Mouse (Mus musculus): ENCODE data around the gene Mus81.
"Not testable (repeated sequence)": the region's sequence is repeated elsewhere in the genome, so short reads cannot be mapped to it uniquely, and the experiment has no call there.

Gene Mus81

GRCm38 (mm10) chr19:5492641-5493040, 4.4 kb upstream of the Mus81 start:
- no peak for DNase-seq (ENCODE audit: low spot score)

- DNase-seq (ENCODE audit: low spot score), result peak; percentile 93
Observed at GRCm38 (mm10) chr19:5490898-5491708, 2.9 kb upstream of the Mus81 start.

- peak; percentile 96 for DNase-seq (ENCODE audit: low spot score)
Observed at GRCm38 (mm10) chr19:5490313-5490897, 2.2 kb upstream of the Mus81 start, which contains the start of gene Cfl1. TSS of gene Cfl1 (plus strand) at chr19:5490455.

- DNase-seq (ENCODE audit: low spot score), result not testable (repeated sequence)
Observed at GRCm38 (mm10) chr19:5489721-5490120, 1.5 kb upstream of the Mus81 start.

GRCm38 (mm10) chr19:5488878-5489571, 823 bp upstream of the Mus81 start:
- peak; percentile 99 for DNase-seq (ENCODE audit: low spot score)

DNA sequence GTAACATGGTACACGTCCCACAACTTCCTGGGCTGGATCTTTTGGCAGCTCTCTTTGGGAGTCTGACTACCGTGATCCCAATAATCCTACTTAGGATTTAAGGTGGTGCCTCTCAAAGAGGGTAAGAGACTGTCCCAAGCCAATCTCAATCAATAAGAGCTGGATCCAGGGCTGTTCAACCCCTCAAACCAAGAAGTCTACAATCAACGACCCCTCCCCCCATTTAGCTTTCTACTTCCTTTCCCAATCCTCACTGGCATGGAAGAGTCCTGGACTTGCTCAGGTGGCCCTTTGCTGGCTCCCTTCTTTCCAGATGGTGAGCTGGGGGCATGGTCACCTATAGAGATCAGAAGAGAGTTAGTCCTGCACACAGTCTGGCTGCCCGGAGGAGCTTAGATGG, 1.4 kb downstream of the Mus81 start:
- no peak for DNase-seq (ENCODE audit: low spot score)

DNA sequence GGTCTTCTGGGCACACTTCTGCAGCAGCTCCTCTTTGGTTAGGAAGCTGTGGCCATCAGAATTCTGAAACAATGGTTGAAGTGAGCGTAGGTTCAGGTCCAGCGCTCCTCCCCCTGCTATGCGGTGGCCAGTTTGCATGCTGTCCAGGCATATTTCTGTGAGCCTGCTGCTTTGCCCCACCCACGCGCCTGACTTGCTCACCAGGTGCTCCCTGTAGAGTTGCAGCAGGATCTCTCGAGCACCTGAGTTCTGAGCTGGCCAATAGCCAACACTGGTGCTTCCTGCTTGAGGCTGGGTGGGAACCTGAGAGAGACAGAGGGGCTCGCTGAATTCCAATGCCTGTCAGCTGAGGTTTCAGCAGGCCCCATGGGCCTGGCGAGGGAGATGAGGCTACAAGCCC, 1.9 kb downstream of the Mus81 start:
- DNase-seq (ENCODE audit: low spot score), result no peak

GRCm38 (mm10) chr19:5485821-5486220, 2.4 kb downstream of the Mus81 start:
- DNase-seq (ENCODE audit: low spot score), result no peak

GRCm38 (mm10) chr19:5485371-5485770, 2.8 kb downstream of the Mus81 start:
- no peak for DNase-seq (ENCODE audit: low spot score)

- DNase-seq (ENCODE audit: low spot score), result no peak
Observed at GRCm38 (mm10) chr19:5484496-5484895, 3.7 kb downstream of the Mus81 start.

- DNase-seq (ENCODE audit: low spot score), result no peak
Observed at GRCm38 (mm10) chr19:5483386-5484359, 4.5 kb downstream of the Mus81 start.

GRCm38 (mm10) chr19:5481398-5481797, 6.8 kb downstream of the Mus81 start:
- DNase-seq (ENCODE audit: low spot score), result no peak

- no peak for DNase-seq (ENCODE audit: low spot score)
Observed at GRCm38 (mm10) chr19:5480016-5480415, 8.2 kb downstream of the Mus81 start.

- DNase-seq (ENCODE audit: low spot score), result no peak
Observed at GRCm38 (mm10) chr19:5477668-5478300, 10.4 kb downstream of the Mus81 start.

- DNase-seq (ENCODE audit: low spot score), result no peak
Observed at GRCm38 (mm10) chr19:5477004-5477667, 11.1 kb downstream of the Mus81 start.

DNA sequence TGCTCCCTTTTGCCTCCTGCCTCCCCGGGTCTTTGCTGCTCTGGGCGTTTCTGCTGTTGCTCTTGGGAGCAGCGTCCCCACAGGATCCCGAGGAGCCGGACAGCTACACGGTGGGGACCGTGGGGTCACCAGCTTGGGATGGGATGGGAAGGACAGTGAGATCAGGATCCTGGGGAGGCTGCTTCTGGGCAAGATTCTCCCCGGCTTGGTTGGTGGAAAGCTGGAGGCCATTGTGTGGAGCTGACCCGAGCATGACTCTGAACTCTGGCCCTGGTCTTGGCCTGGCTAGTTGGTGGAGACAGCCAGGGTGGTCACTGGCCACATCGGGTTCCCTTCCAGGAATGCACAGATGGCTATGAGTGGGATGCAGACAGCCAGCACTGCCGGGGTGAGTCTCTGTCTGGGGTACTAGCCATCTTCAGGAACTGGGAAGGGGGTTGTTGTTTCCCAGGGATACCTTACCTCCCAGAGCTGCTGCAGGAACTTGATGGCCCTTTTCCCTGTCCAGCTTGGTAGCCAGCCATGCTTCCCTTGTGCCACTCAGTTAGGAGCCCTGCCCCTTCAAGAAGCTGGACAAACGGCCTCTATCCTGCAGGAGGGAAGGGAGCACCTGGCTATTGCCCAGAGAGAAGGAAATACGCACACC, 13.0 kb downstream of the Mus81 start:
- peak; percentile 60 for DNase-seq (ENCODE audit: low spot score)

- peak; percentile 59 for DNase-seq (ENCODE audit: low spot score)
Observed at GRCm38 (mm10) chr19:5474281-5475068, 13.7 kb downstream of the Mus81 start.

GRCm38 (mm10) chr19:5473720-5474119, 14.5 kb downstream of the Mus81 start, which contains the start of gene Efemp2:
TSS of gene Efemp2 (plus strand) at chr19:5473954.
- DNase-seq (ENCODE audit: low spot score), result peak; percentile 95

- DNase-seq (ENCODE audit: low spot score), result peak; percentile 43
Observed at GRCm38 (mm10) chr19:5472857-5473256, 15.3 kb downstream of the Mus81 start.
